Mouse (Mus musculus): ENCODE measurements around the gene Nhsl1. TPM values are rescaled to one million over a fixed set of nuclear protein-coding genes. Genes with fewer than 3 reads are reported as not detected.
A peak's percentile ranks its signal among the peaks of the same experiment; 100 is the strongest.

The Nhsl1 gene
- polyA plus RNA-seq, 1 experiment from 2014 or later: 16.3 TPM

- no peaks in the 10 kb centered on the region for H3K36me3 ChIP-seq (ENCODE audit: poor library complexity, severe bottlenecking)
- H3K9me3 ChIP-seq (replicated peaks): no peaks in the 10 kb centered on the region
- no peak overlapping the region for H3K4me3 ChIP-seq
- H3K27me3 ChIP-seq: 0 out of 2 replicates have a peak, but pooled peaks cover 6% of the 10 kb centered on the region
- ATAC-seq: no peak
- H3K9ac ChIP-seq: no peak overlapping the region
- H3K27ac ChIP-seq: no peak overlapping the region
- no peaks in the 10 kb centered on the region for H3K4me1 ChIP-seq
- 87% methylated on average over 4 of the region's 4 CpGs for WGBS
- H3K4me2 ChIP-seq: no peak overlapping the region
Measured at GRCm38 (mm10) chr10:18350781-18351180, 32.0 kb downstream of the Nhsl1 start.

- Histone ChIP-seq H3K9me3 (replicated peaks) (no peaks in the 10 kb centered on the region), H3K36me3 (ENCODE audit: poor library complexity, severe bottlenecking) (no peaks in the 10 kb centered on the region), H3K4me1 (no peaks in the 10 kb centered on the region), H3K27ac (no peak overlapping the region), H3K4me3 (no peak overlapping the region), H3K27me3 (peaks cover 8% of the 10 kb centered on the region; the same call in 1 of the 2 replicates), H3K9ac (no peak overlapping the region), H3K4me2 (no peak overlapping the region)
- 93% methylated on average over 5 of the region's 5 CpGs for WGBS
- no peak for ATAC-seq
Measured at GRCm38 (mm10) chr10:18352937-18353336, 34.2 kb downstream of the Nhsl1 start.

GRCm38 (mm10) chr10:18354103-18354502, 35.3 kb downstream of the Nhsl1 start:
- Histone ChIP-seq H3K9me3 (replicated peaks) (no peaks in the 10 kb centered on the region), H3K27ac (no peak overlapping the region), H3K4me2 (no peak overlapping the region), H3K9ac (no peak overlapping the region), H3K4me3 (no peak overlapping the region), H3K4me1 (0 out of 2 replicates have a peak, but pooled peaks cover 3% of the 10 kb centered on the region), H3K27me3 (peaks cover 13% of the 10 kb centered on the region), H3K36me3 (ENCODE audit: poor library complexity, severe bottlenecking) (no peaks in the 10 kb centered on the region)
- 82% methylated on average over 8 of the region's 8 CpGs for WGBS
- ATAC-seq: no peak

- Histone ChIP-seq H3K27me3 (peaks cover 13% of the 10 kb centered on the region), H3K27ac (no peak overlapping the region), H3K4me3 (no peak overlapping the region), H3K4me1 (0 out of 2 replicates have a peak, but pooled peaks cover 13% of the 10 kb centered on the region), H3K4me2 (no peak overlapping the region), H3K9ac (no peak overlapping the region), H3K36me3 (ENCODE audit: poor library complexity, severe bottlenecking) (no peaks in the 10 kb centered on the region), H3K9me3 (replicated peaks) (no peaks in the 10 kb centered on the region)
- WGBS: 91% methylated on average over 6 of the region's 6 CpGs
- no peak for ATAC-seq
Measured at GRCm38 (mm10) chr10:18356461-18356860, 37.7 kb downstream of the Nhsl1 start.

GRCm38 (mm10) chr10:18357212-18357611, 38.4 kb downstream of the Nhsl1 start:
- Histone ChIP-seq H3K4me2 (no peak overlapping the region), H3K9me3 (replicated peaks) (no peaks in the 10 kb centered on the region), H3K36me3 (ENCODE audit: poor library complexity, severe bottlenecking) (no peaks in the 10 kb centered on the region), H3K27ac (no peak overlapping the region), H3K27me3 (peaks cover 13% of the 10 kb centered on the region), H3K9ac (no peak overlapping the region), H3K4me1 (0 out of 2 replicates have a peak, but pooled peaks cover 13% of the 10 kb centered on the region), H3K4me3 (no peak overlapping the region)
- ATAC-seq: peak; percentile 52
- 80% methylated on average over 6 of the region's 6 CpGs for WGBS

- Histone ChIP-seq H3K9ac (no peak overlapping the region), H3K4me3 (no peak overlapping the region), H3K36me3 (ENCODE audit: poor library complexity, severe bottlenecking) (no peaks in the 10 kb centered on the region), H3K27me3 (peaks cover 22% of the 10 kb centered on the region), H3K27ac (no peak overlapping the region), H3K4me2 (no peak overlapping the region), H3K4me1 (0 out of 2 replicates have a peak, but pooled peaks cover 13% of the 10 kb centered on the region), H3K9me3 (replicated peaks) (no peaks in the 10 kb centered on the region)
- WGBS: 77% methylated on average over 5 of the region's 5 CpGs
- ATAC-seq: no peak
Measured at GRCm38 (mm10) chr10:18358461-18358860, 39.7 kb downstream of the Nhsl1 start.

GRCm38 (mm10) chr10:18360175-18360574, 41.4 kb downstream of the Nhsl1 start:
- WGBS: 16% methylated on average over 6 of the region's 6 CpGs

GRCm38 (mm10) chr10:18365432-18365831, 46.6 kb downstream of the Nhsl1 start:
- 95% methylated on average over 6 of the region's 6 CpGs for WGBS
- H3K9ac ChIP-seq: no peak overlapping the region
- H3K36me3 ChIP-seq (ENCODE audit: poor library complexity, severe bottlenecking): no peaks in the 10 kb centered on the region
- no peak overlapping the region for H3K27ac ChIP-seq
- H3K4me3 ChIP-seq: no peak overlapping the region
- no peaks in the 10 kb centered on the region for H3K9me3 ChIP-seq (replicated peaks)
- peaks cover 18% of the 10 kb centered on the region; the same call in 1 of the 2 replicates for H3K27me3 ChIP-seq
- H3K4me1 ChIP-seq: 0 out of 2 replicates have a peak, but pooled peaks cover under 1% of the 10 kb centered on the region
- no peak for ATAC-seq
- H3K4me2 ChIP-seq: no peak overlapping the region

More at GRCm38 (mm10) chr10:18360175-18360574, 41.4 kb downstream of the Nhsl1 start:
- Histone ChIP-seq H3K27ac (no peak overlapping the region), H3K4me2 (0 out of 2 replicates have a peak overlapping the region, but pooled peaks have one; percentile 1), H3K4me1 (0 out of 2 replicates have a peak, but pooled peaks cover 13% of the 10 kb centered on the region), H3K27me3 (peaks cover 25% of the 10 kb centered on the region), H3K9ac (no peak overlapping the region), H3K4me3 (no peak overlapping the region), H3K36me3 (ENCODE audit: poor library complexity, severe bottlenecking) (no peaks in the 10 kb centered on the region), H3K9me3 (replicated peaks) (no peaks in the 10 kb centered on the region)
- ATAC-seq: peak; percentile 80

- ATAC-seq: no peak
- 80% methylated on average over 7 of the region's 7 CpGs for WGBS
- H3K36me3 ChIP-seq (ENCODE audit: poor library complexity, severe bottlenecking): no peaks in the 10 kb centered on the region
Measured at GRCm38 (mm10) chr10:18366697-18367096, 47.9 kb downstream of the Nhsl1 start.

GRCm38 (mm10) chr10:18368111-18368510, 49.3 kb downstream of the Nhsl1 start:
- Histone ChIP-seq H3K4me1 (peaks cover 13% of the 10 kb centered on the region; the same call in 1 of the 2 replicates), H3K9ac (no peak overlapping the region), H3K27me3 (peaks cover 9% of the 10 kb centered on the region; the same call in 1 of the 2 replicates), H3K4me3 (no peak overlapping the region), H3K36me3 (ENCODE audit: poor library complexity, severe bottlenecking) (no peaks in the 10 kb centered on the region), H3K9me3 (replicated peaks) (no peaks in the 10 kb centered on the region), H3K27ac (no peak overlapping the region), H3K4me2 (no peak overlapping the region)
- 93% methylated on average over 8 of the region's 8 CpGs for WGBS
- no peak for ATAC-seq

More at GRCm38 (mm10) chr10:18366697-18367096, 47.9 kb downstream of the Nhsl1 start:
- no peak overlapping the region for H3K9ac ChIP-seq
- H3K27me3 ChIP-seq: peaks cover 18% of the 10 kb centered on the region; the same call in 1 of the 2 replicates
- peaks cover 6% of the 10 kb centered on the region; the same call in 1 of the 2 replicates for H3K4me1 ChIP-seq
- H3K27ac ChIP-seq: no peak overlapping the region
- H3K4me3 ChIP-seq: no peak overlapping the region
- H3K4me2 ChIP-seq: no peak overlapping the region
- H3K9me3 ChIP-seq (replicated peaks): no peaks in the 10 kb centered on the region

- no peak overlapping the region for H3K27ac ChIP-seq
- no peak overlapping the region for H3K9ac ChIP-seq
- no peak overlapping the region for H3K4me3 ChIP-seq
- no peaks in the 10 kb centered on the region for H3K36me3 ChIP-seq (ENCODE audit: poor library complexity, severe bottlenecking)
- H3K27me3 ChIP-seq: no peaks in the 10 kb centered on the region
- 23% methylated on average over 17 of the region's 17 CpGs for WGBS
- no peak overlapping the region for H3K4me2 ChIP-seq
- ATAC-seq: no peak; the same call in 1 of the 2 replicates
- H3K9me3 ChIP-seq (replicated peaks): no peaks in the 10 kb centered on the region
- peaks cover 20% of the 10 kb centered on the region for H3K4me1 ChIP-seq
Measured at GRCm38 (mm10) chr10:18370475-18371286, 51.9 kb downstream of the Nhsl1 start.

GRCm38 (mm10) chr10:18371866-18372265, 53.1 kb downstream of the Nhsl1 start:
- Histone ChIP-seq H3K4me1 (peaks cover 20% of the 10 kb centered on the region), H3K36me3 (ENCODE audit: poor library complexity, severe bottlenecking) (no peaks in the 10 kb centered on the region), H3K9me3 (replicated peaks) (no peaks in the 10 kb centered on the region), H3K9ac (no peak overlapping the region), H3K27me3 (no peaks in the 10 kb centered on the region), H3K4me3 (peak overlapping the region; percentile 25), H3K27ac (no peak overlapping the region), H3K4me2 (peak overlapping the region; percentile 48)
- ATAC-seq: peak; percentile 80
- 37% methylated on average over 13 of the region's 13 CpGs for WGBS
